Mouse (Mus musculus) CH12.LX (cell line): Measurements from ENCODE around the gene Prpf31. TPM values are rescaled to one million over a fixed set of nuclear protein-coding genes. Genes with fewer than 3 reads are reported as not detected.

Source experiments
- DNase-seq: peaks from one replicate; pipeline ENCODE4 v3.0.0-alpha.2; 2013; ENCODE audit errors: extremely low read depth
- H3K27ac ChIP-seq: 2 replicates; pipeline ENCODE4 v1.5.1; 2012; ENCODE audit warnings: low read depth, mild to moderate bottlenecking, control low read depth, moderate library complexity; ENCODE audit not compliant: insufficient read depth
- H3K27me3 ChIP-seq: replicated peaks from 2 replicates; pipeline ENCODE3; 2012; ENCODE audit warnings: inconsistent platforms
- H3K36me3 ChIP-seq, 2 experiments: replicated peaks in 1 of 2; 2 replicates each; pipeline versions ENCODE3 to v1.6.1; 2012; ENCODE audit warnings: inconsistent platforms in 1 of 2, low read length in 1 of 2, mild to moderate bottlenecking in 1 of 2, mixed read lengths in 1 of 2, moderate library complexity in 1 of 2; ENCODE audit not compliant: control insufficient read depth in 1 of 2, insufficient read depth in 1 of 2
- H3K4me1 ChIP-seq, 2 experiments: 2 replicates each; pipeline ENCODE4 v1.6.1; 2012; ENCODE audit warnings: inconsistent platforms in 1 of 2, moderate library complexity in 1 of 2; ENCODE audit not compliant: insufficient read depth in 2 of 2, control insufficient read depth in 1 of 2
- H3K4me2 ChIP-seq: 2 replicates; pipeline ENCODE4 v1.6.1; 2012; ENCODE audit warnings: low read depth, mild to moderate bottlenecking, control low read depth; ENCODE audit not compliant: poor library complexity, insufficient read depth, severe bottlenecking
- H3K4me3 ChIP-seq, 3 experiments: fragments of 150-350 bp in 1 of 3; sonication (generic) in 1 of 3; replicated peaks in 1 of 3; 2 replicates each; pipeline versions ENCODE3 to v1.5.1; 2011 to 2012; ENCODE audit warnings: low read depth in 2 of 3, low read length in 2 of 3, mild to moderate bottlenecking in 2 of 3, moderate library complexity in 2 of 3, control low read depth in 1 of 3, improper control_type of control experiment in 1 of 3, inconsistent platforms in 1 of 3, mixed read lengths in 1 of 3; ENCODE audit not compliant: poor library complexity in 1 of 3
- H3K79me2 ChIP-seq: replicated peaks from 2 replicates; pipeline ENCODE4 v1.6.1; 2012; ENCODE audit warnings: mild to moderate bottlenecking, moderate library complexity; ENCODE audit not compliant: control insufficient read depth, poor library complexity, insufficient read depth, severe bottlenecking; ENCODE audit errors: extremely low read depth
- H3K9ac ChIP-seq: 2 replicates; pipeline ENCODE4 v1.6.1; 2012; ENCODE audit warnings: low read depth, mild to moderate bottlenecking, control low read depth, moderate library complexity; ENCODE audit not compliant: insufficient read depth
- H3K9me3 ChIP-seq: replicated peaks from 2 replicates; pipeline ENCODE3; 2012; ENCODE audit warnings: low read length, inconsistent platforms, mixed read lengths
- CHD1 ChIP-seq: IDR thresholded peaks from 2 replicates; pipeline ENCODE4 v1.6.1; 2012; ENCODE audit warnings: low read depth, low read length, improper control_type of control experiment, inconsistent platforms
- CTCF ChIP-seq, 2 experiments: IDR thresholded peaks in 1 of 2; conservative IDR thresholded peaks in 1 of 2; 2 replicates each; pipeline ENCODE4 v1.5.1; 2011 to 2012; ENCODE audit warnings: low read depth in 2 of 2, low read length in 2 of 2, improper control_type of control experiment in 1 of 2, inconsistent platforms in 1 of 2, mild to moderate bottlenecking in 1 of 2, moderate library complexity in 1 of 2
- E2F4 ChIP-seq: IDR thresholded peaks from 2 replicates; pipeline ENCODE4 v1.6.1; 2011; ENCODE audit warnings: low read depth, low read length, improper control_type of control experiment; ENCODE audit not compliant: insufficient replicate concordance
- EP300 ChIP-seq: IDR thresholded peaks from 2 replicates; pipeline ENCODE4 v1.6.1; 2011; ENCODE audit warnings: low read length, improper control_type of control experiment
- ETS1 ChIP-seq: conservative IDR thresholded peaks from 2 replicates; pipeline ENCODE4 v1.6.1; 2012; ENCODE audit warnings: low read depth, mild to moderate bottlenecking, inconsistent platforms, low read length, improper control_type of control experiment, moderate library complexity
- GABPA ChIP-seq: IDR thresholded peaks from 2 replicates; pipeline ENCODE4 v1.6.1; 2012; ENCODE audit warnings: low read depth, low read length, improper control_type of control experiment, inconsistent platforms; ENCODE audit not compliant: insufficient replicate concordance
- HCFC1 ChIP-seq: IDR thresholded peaks from 2 replicates; pipeline ENCODE4 v1.6.1; 2012; ENCODE audit warnings: low read depth, mild to moderate bottlenecking, inconsistent platforms, low read length, improper control_type of control experiment
- IRF4 ChIP-seq: IDR thresholded peaks from 2 replicates; pipeline ENCODE4 v1.6.1; 2014; ENCODE audit warnings: low read depth, mild to moderate bottlenecking, inconsistent platforms, low read length, improper control_type of control experiment
- KAT2A ChIP-seq: IDR thresholded peaks from 2 replicates; pipeline ENCODE4 v1.6.1; 2012; ENCODE audit warnings: low read length, improper control_type of control experiment, inconsistent platforms; ENCODE audit not compliant: insufficient replicate concordance
- MAFK ChIP-seq: IDR thresholded peaks from 2 replicates; pipeline ENCODE4 v1.6.1; 2011; ENCODE audit warnings: low read length, improper control_type of control experiment; ENCODE audit not compliant: insufficient replicate concordance
- MAZ ChIP-seq: IDR thresholded peaks from 2 replicates; pipeline ENCODE4 v1.6.1; 2012; ENCODE audit warnings: low read depth, mild to moderate bottlenecking, inconsistent platforms, low read length, improper control_type of control experiment, moderate library complexity
- MXI1 ChIP-seq: IDR thresholded peaks from 2 replicates; pipeline ENCODE4 v1.6.1; 2011; ENCODE audit warnings: mild to moderate bottlenecking, low read depth, low read length, improper control_type of control experiment
- NELFE ChIP-seq: IDR thresholded peaks from 2 replicates; pipeline ENCODE4 v1.6.1; 2011; ENCODE audit warnings: low read depth, low read length, improper control_type of control experiment
- NRF1 ChIP-seq: IDR thresholded peaks from 2 replicates; pipeline ENCODE4 v1.6.1; 2014; ENCODE audit warnings: low read depth, mild to moderate bottlenecking, inconsistent platforms, low read length, improper control_type of control experiment, moderate library complexity
- TCF12 ChIP-seq: IDR thresholded peaks from 2 replicates; pipeline ENCODE4 v1.6.1; 2014; ENCODE audit warnings: low read depth, mild to moderate bottlenecking, inconsistent platforms, low read length, improper control_type of control experiment
- UBTF ChIP-seq: IDR thresholded peaks from 2 replicates; pipeline ENCODE4 v1.6.1; 2012; ENCODE audit warnings: low read depth, mild to moderate bottlenecking, inconsistent platforms, low read length, improper control_type of control experiment, moderate library complexity
- USF1 ChIP-seq: IDR thresholded peaks from 2 replicates; pipeline ENCODE4 v1.6.1; 2014; ENCODE audit warnings: low read depth, mild to moderate bottlenecking, inconsistent platforms, low read length, improper control_type of control experiment
- ZKSCAN1 ChIP-seq: IDR thresholded peaks from 2 replicates; pipeline ENCODE4 v1.6.1; 2012; ENCODE audit warnings: low read depth, inconsistent platforms, low read length, improper control_type of control experiment, borderline replicate concordance
- ZMIZ1 ChIP-seq: IDR thresholded peaks from 2 replicates; pipeline ENCODE4 v1.6.1; 2012; ENCODE audit warnings: low read depth, mild to moderate bottlenecking, inconsistent platforms, low read length, improper control_type of control experiment
- ZNF384 ChIP-seq: IDR thresholded peaks from 2 replicates; pipeline ENCODE4 v1.6.1; 2012; ENCODE audit warnings: low read depth, low read length, improper control_type of control experiment, inconsistent platforms
- dilution Hi-C: fragments of 300-500 bp; cut with MboI; formaldehyde crosslinking; loops from 2 replicates; pipeline ENCODE4 v1.14.3; 2020; ENCODE audit warnings: low sequenced_read_pairs; ENCODE audit not compliant: extremely low pct_unique_long_range_greater_than_20kb, extremely low pct_ligation_motif_present
- in situ Hi-C: fragments of 300-500 bp; cut with MboI; formaldehyde crosslinking; loops from 3 replicates; pipeline ENCODE4 v1.14.3; 2019; ENCODE audit warnings: low sequenced_read_pairs, low pct_ligation_motif_present, low pct_unique_long_range_greater_than_20kb, mixed read lengths
- polyA plus RNA-seq: library from polyadenylated mRNA; unstranded; fragments of >175 nt; gene quantifications from 2 replicates; pipeline ENCODE4 v1.2.1, GENCODE M21; 2012; ENCODE audit warnings: low read depth; ENCODE audit not compliant: insufficient read length
- total RNA-seq, 2 experiments: library from RNA; depleted of rRNA; stranded (reverse); fragments of 300-350 nt in 1 of 2; fragments of >200 nt in 1 of 2; gene quantifications; 2 replicates each; pipeline ENCODE4 v1.2.3; 2012 to 2014

The Prpf31 gene
- total and polyA plus RNA-seq, 3 experiments = 99.2 to 171 (median 117) TPM

DNA sequence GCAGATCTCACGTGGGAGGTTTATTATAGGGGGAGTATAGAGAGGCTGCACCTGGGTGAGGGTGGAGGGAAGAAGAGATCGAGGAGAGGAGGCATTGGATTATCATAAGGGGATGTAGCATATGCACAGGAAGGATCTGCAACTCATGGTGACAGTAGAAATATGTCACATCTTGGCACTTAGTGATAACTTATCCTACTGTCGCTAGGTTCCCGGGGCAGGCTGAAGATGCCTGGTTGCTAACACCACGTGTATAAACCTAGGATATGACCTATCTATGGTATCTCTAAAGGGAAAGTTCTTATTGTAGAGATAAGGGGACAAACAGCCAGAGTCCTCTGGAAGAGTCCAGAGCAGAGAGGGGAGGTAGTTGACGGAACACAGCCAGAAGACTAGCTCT is 44.0 kb upstream of the Prpf31 start:
- Histone ChIP-seq H3K9ac (no peak overlapping the region), H3K4me3 (no peak overlapping the region), H3K9me3 (no peaks in the 10 kb centered on the region), H3K79me2 (no peaks in the 10 kb centered on the region), H3K27ac (no peak overlapping the region), H3K36me3 (no peaks in the 10 kb centered on the region), H3K4me1 (peaks cover 5 to 24% of the 10 kb centered on the region in 2 experiments; a peak in 3 of 4 replicates), H3K27me3 (no peaks in the 10 kb centered on the region), H3K4me2 (no peak overlapping the region)
- no peak for DNase-seq
- TF ChIP-seq IRF4 (no peak), EP300 (no peak), ETS1 (no peak), NRF1 (no peak), MXI1 (no peak), ZMIZ1 (no peak), UBTF (no peak), GABPA (no peak), MAFK (no peak), E2F4 (no peak), ZNF384 (no peak), KAT2A (no peak), ZKSCAN1 (no peak), HCFC1 (no peak), NELFE (no peak), USF1 (no peak), MAZ (no peak), TCF12 (no peak)
- dilution Hi-C loops (no loop called here), in situ Hi-C loops (no loop called here)

DNA sequence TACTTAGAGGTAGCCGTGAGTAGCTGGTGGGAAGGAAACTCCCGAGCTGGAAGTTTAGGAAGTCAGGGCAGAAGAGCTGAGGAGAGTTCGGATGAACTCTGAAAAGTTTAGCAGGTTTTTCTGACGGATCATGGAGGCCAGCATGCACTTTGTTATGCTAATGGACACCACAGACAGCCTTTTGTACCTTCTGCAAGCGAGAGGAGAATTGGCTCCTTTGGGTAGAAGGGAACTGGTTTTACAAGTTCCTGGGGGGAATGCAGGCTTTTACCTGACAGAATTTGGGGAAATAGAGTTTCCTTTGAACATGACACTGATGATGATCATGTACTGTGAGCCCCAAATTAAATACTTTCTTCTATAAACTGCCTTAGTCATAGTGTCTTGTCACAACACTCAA is 43.5 kb upstream of the Prpf31 start:
- Histone ChIP-seq H3K36me3 (no peaks in the 10 kb centered on the region), H3K4me3 (no peak overlapping the region), H3K27ac (no peak overlapping the region), H3K4me2 (no peak overlapping the region), H3K4me1 (peaks cover under 1 to 19% of the 10 kb centered on the region in 2 experiments; a peak in 3 of 4 replicates), H3K79me2 (no peaks in the 10 kb centered on the region), H3K9me3 (no peaks in the 10 kb centered on the region), H3K27me3 (no peaks in the 10 kb centered on the region), H3K9ac (no peak overlapping the region)
- TF ChIP-seq CTCF (conservative IDR thresholded peaks at IDR 0.05 in 1 of 2, IDR thresholded peaks at IDR 0.05 in 1 of 2; ENCODE audit: low read depth in 2 of 2, low read length in 2 of 2) (no peak), E2F4 (no peak), ETS1 (no peak), EP300 (no peak), KAT2A (no peak), CHD1 (no peak), ZKSCAN1 (no peak), HCFC1 (no peak)
- in situ Hi-C loops = no loop called here
- dilution Hi-C loops = no loop called here
- no peak for DNase-seq
